Mouse (Mus musculus): Measurements from ENCODE around the gene Prkch. TPM values are rescaled to one million over a fixed set of nuclear protein-coding genes. Genes with fewer than 3 reads are reported as not detected.

The Prkch gene
- polyA plus RNA-seq, 1 experiment: 43.1 TPM

GRCm38 (mm10) chr12:73810041-73810795, 225.6 kb downstream of the Prkch start:
- H3K36me3 ChIP-seq (ENCODE audit: control insufficient read depth, insufficient read depth, low read length): no peaks in the 10 kb centered on the region
- H3K27ac ChIP-seq (ENCODE audit: control insufficient read depth, insufficient read depth, low read length): no peak overlapping the region
- DNase-seq: no peak
- WGBS: 84% methylated on average over 13 of the region's 13 CpGs
- no peak for TF ChIP-seq POLR2A (IDR thresholded peaks at IDR 0.05; ENCODE audit: control insufficient read depth, extremely low read depth, insufficient read depth, low read length, poor library complexity)
- TF ChIP-seq CTCF (IDR thresholded peaks at IDR 0.05; ENCODE audit: borderline replicate concordance, control insufficient read depth, extremely low read depth, insufficient read depth, low read length, poor library complexity): no peak
- H3K4me3 ChIP-seq (ENCODE audit: control insufficient read depth, insufficient read depth, low read length): no peak overlapping the region
- H3K27me3 ChIP-seq (ENCODE audit: control insufficient read depth, insufficient read depth, low read length): no peaks in the 10 kb centered on the region
- no peaks in the 10 kb centered on the region; the same call in 1 of the 2 replicates for H3K4me1 ChIP-seq (replicated peaks; ENCODE audit: control insufficient read depth, insufficient read depth, low read length)

- no peaks in the 10 kb centered on the region for H3K27me3 ChIP-seq (ENCODE audit: control insufficient read depth, insufficient read depth, low read length)
- TF ChIP-seq POLR2A (IDR thresholded peaks at IDR 0.05; ENCODE audit: control insufficient read depth, extremely low read depth, insufficient read depth, low read length, poor library complexity): no peak
- no peak for TF ChIP-seq CTCF (IDR thresholded peaks at IDR 0.05; ENCODE audit: borderline replicate concordance, control insufficient read depth, extremely low read depth, insufficient read depth, low read length, poor library complexity)
- WGBS: 90% methylated on average over 5 of the region's 5 CpGs
- no peak overlapping the region for H3K4me3 ChIP-seq (ENCODE audit: control insufficient read depth, insufficient read depth, low read length)
- DNase-seq: no peak
- H3K27ac ChIP-seq (ENCODE audit: control insufficient read depth, insufficient read depth, low read length): no peak overlapping the region
- H3K4me1 ChIP-seq (replicated peaks; ENCODE audit: control insufficient read depth, insufficient read depth, low read length): no peaks in the 10 kb centered on the region; the same call in 1 of the 2 replicates
- H3K36me3 ChIP-seq (ENCODE audit: control insufficient read depth, insufficient read depth, low read length): no peaks in the 10 kb centered on the region
Observed at GRCm38 (mm10) chr12:73810903-73811302, 226.3 kb downstream of the Prkch start.

- TF ChIP-seq POLR2A (IDR thresholded peaks at IDR 0.05; ENCODE audit: control insufficient read depth, extremely low read depth, insufficient read depth, low read length, poor library complexity): no peak
- no peak for TF ChIP-seq CTCF (IDR thresholded peaks at IDR 0.05; ENCODE audit: borderline replicate concordance, control insufficient read depth, extremely low read depth, insufficient read depth, low read length, poor library complexity)
- no peaks in the 10 kb centered on the region; the same call in 1 of the 2 replicates for H3K4me1 ChIP-seq (replicated peaks; ENCODE audit: control insufficient read depth, insufficient read depth, low read length)
- H3K27me3 ChIP-seq (ENCODE audit: control insufficient read depth, insufficient read depth, low read length): no peaks in the 10 kb centered on the region
- no peak for DNase-seq
- H3K36me3 ChIP-seq (ENCODE audit: control insufficient read depth, insufficient read depth, low read length): no peaks in the 10 kb centered on the region
- WGBS: 94% methylated on average over 6 of the region's 6 CpGs
- no peak overlapping the region for H3K4me3 ChIP-seq (ENCODE audit: control insufficient read depth, insufficient read depth, low read length)
- no peak overlapping the region for H3K27ac ChIP-seq (ENCODE audit: control insufficient read depth, insufficient read depth, low read length)
Observed at GRCm38 (mm10) chr12:73812198-73812597, 227.6 kb downstream of the Prkch start.

- no peaks in the 10 kb centered on the region; the same call in 1 of the 2 replicates for H3K4me1 ChIP-seq (replicated peaks; ENCODE audit: control insufficient read depth, insufficient read depth, low read length)
- WGBS: 89% methylated on average over 11 of the region's 11 CpGs
- H3K27ac ChIP-seq (ENCODE audit: control insufficient read depth, insufficient read depth, low read length): no peak overlapping the region
- no peaks in the 10 kb centered on the region for H3K27me3 ChIP-seq (ENCODE audit: control insufficient read depth, insufficient read depth, low read length)
- no peak overlapping the region for H3K4me3 ChIP-seq (ENCODE audit: control insufficient read depth, insufficient read depth, low read length)
- no peak for TF ChIP-seq CTCF (IDR thresholded peaks at IDR 0.05; ENCODE audit: borderline replicate concordance, control insufficient read depth, extremely low read depth, insufficient read depth, low read length, poor library complexity)
- no peak for TF ChIP-seq POLR2A (IDR thresholded peaks at IDR 0.05; ENCODE audit: control insufficient read depth, extremely low read depth, insufficient read depth, low read length, poor library complexity)
- H3K36me3 ChIP-seq (ENCODE audit: control insufficient read depth, insufficient read depth, low read length): no peaks in the 10 kb centered on the region
- DNase-seq: no peak
Observed at GRCm38 (mm10) chr12:73813016-73813900, 228.7 kb downstream of the Prkch start.

- TF ChIP-seq CTCF (IDR thresholded peaks at IDR 0.05; ENCODE audit: borderline replicate concordance, control insufficient read depth, extremely low read depth, insufficient read depth, low read length, poor library complexity): no peak
- TF ChIP-seq POLR2A (IDR thresholded peaks at IDR 0.05; ENCODE audit: control insufficient read depth, extremely low read depth, insufficient read depth, low read length, poor library complexity): no peak
- H3K4me1 ChIP-seq (replicated peaks; ENCODE audit: control insufficient read depth, insufficient read depth, low read length): no peaks in the 10 kb centered on the region; the same call in 1 of the 2 replicates
- H3K27ac ChIP-seq (ENCODE audit: control insufficient read depth, insufficient read depth, low read length): no peak overlapping the region
- no peak overlapping the region for H3K4me3 ChIP-seq (ENCODE audit: control insufficient read depth, insufficient read depth, low read length)
- H3K27me3 ChIP-seq (ENCODE audit: control insufficient read depth, insufficient read depth, low read length): no peaks in the 10 kb centered on the region
- no peaks in the 10 kb centered on the region for H3K36me3 ChIP-seq (ENCODE audit: control insufficient read depth, insufficient read depth, low read length)
- no peak for DNase-seq
- WGBS: 94% methylated on average over 5 of the region's 5 CpGs
Observed at GRCm38 (mm10) chr12:73814056-73814735, 229.6 kb downstream of the Prkch start.

GRCm38 (mm10) chr12:73814897-73815296, 230.3 kb downstream of the Prkch start:
- no peak overlapping the region for H3K27ac ChIP-seq (ENCODE audit: control insufficient read depth, insufficient read depth, low read length)
- TF ChIP-seq POLR2A (IDR thresholded peaks at IDR 0.05; ENCODE audit: control insufficient read depth, extremely low read depth, insufficient read depth, low read length, poor library complexity) (no peak), CTCF (IDR thresholded peaks at IDR 0.05; ENCODE audit: borderline replicate concordance, control insufficient read depth, extremely low read depth, insufficient read depth, low read length, poor library complexity) (no peak)
- WGBS: 95% methylated on average over 2 of the region's 2 CpGs
- H3K4me1 ChIP-seq (replicated peaks; ENCODE audit: control insufficient read depth, insufficient read depth, low read length): no peaks in the 10 kb centered on the region; the same call in 1 of the 2 replicates
- H3K4me3 ChIP-seq (ENCODE audit: control insufficient read depth, insufficient read depth, low read length): no peak overlapping the region
- H3K36me3 ChIP-seq (ENCODE audit: control insufficient read depth, insufficient read depth, low read length): no peaks in the 10 kb centered on the region
- no peaks in the 10 kb centered on the region for H3K27me3 ChIP-seq (ENCODE audit: control insufficient read depth, insufficient read depth, low read length)
- DNase-seq: no peak

All from thymus, adult 2 months (tissue).